Mouse (Mus musculus): ENCODE results near the gene Zfp39. TPM values are rescaled to one million over a fixed set of nuclear protein-coding genes. Genes with fewer than 3 reads are reported as not detected.
"Not testable (repeated sequence)": the region's sequence is repeated elsewhere in the genome, so short reads cannot be mapped to it uniquely, and the experiment has no call there.

Gene Zfp39
- polyA plus RNA-seq, 2 experiments = 6.4 to 7.7 TPM

DNA sequence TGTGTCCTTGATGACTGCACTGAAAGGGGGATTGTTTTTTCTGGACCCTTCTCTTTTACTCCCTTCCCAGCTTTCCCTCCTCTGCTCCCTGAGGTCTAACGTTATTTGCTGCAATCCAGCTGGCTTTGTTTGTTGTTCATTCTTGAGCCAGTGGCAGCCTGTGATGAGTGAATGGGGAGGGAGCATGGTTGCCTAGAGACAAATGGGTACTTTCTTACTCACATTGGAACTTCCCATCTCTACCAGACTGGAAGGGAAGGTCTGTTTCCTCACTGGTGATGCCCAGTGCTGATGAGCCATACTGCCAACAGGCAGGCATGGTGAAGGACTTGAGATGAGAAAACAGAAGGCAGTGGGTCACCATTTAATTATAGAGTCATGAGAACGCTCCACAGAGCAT is 54.3 kb downstream of the Zfp39 start:
- DNase-seq (ENCODE audit: low spot score) = no peak
- Histone ChIP-seq H3K36me3 (ENCODE audit: control insufficient read depth, insufficient read depth, low read length) (peaks cover 33% of the 10 kb centered on the region), H3K9ac (ENCODE audit: low read depth, low read length, severe bottlenecking) (no peak overlapping the region), H3K9me3 (ENCODE audit: control insufficient read depth, low read length) (no peaks in the 10 kb centered on the region), H3K4me2 (replicated peaks; ENCODE audit: low read depth, low read length, severe bottlenecking) (no peak overlapping the region), H3K4me1 (ENCODE audit: control insufficient read depth, insufficient read depth, low read length) (peaks cover 6% of the 10 kb centered on the region), H3K27me3 (ENCODE audit: control insufficient read depth, insufficient read depth, low read length) (no peaks in the 10 kb centered on the region), H3K4me3 (replicated peaks; ENCODE audit: low read length) (no peak overlapping the region), H3K27ac (replicated peaks; ENCODE audit: low read depth, low read length) (no peak overlapping the region)
- 69% methylated on average over 2 of the region's 2 CpGs for WGBS
- ATAC-seq (ENCODE audit: low FRiP score, low read depth) = no peak
- TF ChIP-seq POLR2A (IDR thresholded peaks at IDR 0.05; ENCODE audit: borderline replicate concordance, extremely low read depth, insufficient read depth, insufficient read length) = no peak

DNA sequence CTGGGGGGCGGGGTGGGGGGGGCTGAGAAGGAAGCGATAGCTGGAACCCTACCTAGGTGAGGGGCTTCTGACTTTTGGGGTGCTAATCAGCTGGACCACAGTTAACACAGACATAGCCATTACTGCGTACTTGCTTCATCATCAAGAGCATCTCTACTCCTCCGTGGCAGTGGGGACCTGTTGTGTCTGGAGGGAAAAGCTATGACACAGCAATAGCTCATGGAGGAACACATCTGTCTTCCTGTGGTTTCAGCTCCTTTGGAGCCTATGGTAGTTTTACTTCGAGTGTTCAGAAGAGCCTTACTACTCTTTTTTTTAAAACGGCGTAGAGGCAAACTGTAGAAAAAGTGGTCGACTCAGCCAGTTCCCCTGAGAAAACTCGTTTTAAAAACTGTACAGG is 56.4 kb downstream of the Zfp39 start:
- 56% methylated on average over 8 of the region's 9 CpGs for WGBS
- TF ChIP-seq POLR2A (IDR thresholded peaks at IDR 0.05; ENCODE audit: borderline replicate concordance, extremely low read depth, insufficient read depth, insufficient read length) = no peak

GRCm38 (mm10) chr11:58846919-58847461 is 57.0 kb downstream of the Zfp39 start, which contains the start of gene Gm12258:
Gene Gm12258 (plus strand): TSS chr11:58847158.
- TF ChIP-seq POLR2A (IDR thresholded peaks at IDR 0.05; ENCODE audit: borderline replicate concordance, extremely low read depth, insufficient read depth, insufficient read length) = no peak
- H3K36me3 ChIP-seq (ENCODE audit: control insufficient read depth, insufficient read depth, low read length) = peaks cover 20% of the 10 kb centered on the region
- H3K9me3 ChIP-seq (ENCODE audit: control insufficient read depth, low read length) = no peaks in the 10 kb centered on the region
- peak within 1 kb of the TSS; percentile 79 for H3K9ac ChIP-seq (ENCODE audit: low read depth, low read length, severe bottlenecking)
- peak within 1 kb of the TSS; percentile 70 for H3K4me3 ChIP-seq (replicated peaks; ENCODE audit: low read length)
- DNase-seq (ENCODE audit: low spot score) (peak; percentile 98), ATAC-seq (ENCODE audit: low FRiP score, low read depth) (peak; percentile 100)
- WGBS = under 1% methylated on average over 24 of the region's 24 CpGs
- H3K27ac ChIP-seq (replicated peaks; ENCODE audit: low read depth, low read length) = peak within 1 kb of the TSS; percentile 40; the same call in 1 of the 2 replicates
- peaks cover 6% of the 10 kb centered on the region for H3K4me1 ChIP-seq (ENCODE audit: control insufficient read depth, insufficient read depth, low read length)
- H3K4me2 ChIP-seq (replicated peaks; ENCODE audit: low read depth, low read length, severe bottlenecking) = peak within 1 kb of the TSS; percentile 80
- no peaks in the 10 kb centered on the region for H3K27me3 ChIP-seq (ENCODE audit: control insufficient read depth, insufficient read depth, low read length)

More for the DNA sequence above, 56.4 kb downstream of the Zfp39 start:
- Histone ChIP-seq H3K27me3 (ENCODE audit: control insufficient read depth, insufficient read depth, low read length) (no peaks in the 10 kb centered on the region), H3K4me1 (ENCODE audit: control insufficient read depth, insufficient read depth, low read length) (peaks cover 6% of the 10 kb centered on the region), H3K9ac (ENCODE audit: low read depth, low read length, severe bottlenecking) (peak overlapping the region; percentile 79), H3K9me3 (ENCODE audit: control insufficient read depth, low read length) (no peaks in the 10 kb centered on the region), H3K36me3 (ENCODE audit: control insufficient read depth, insufficient read depth, low read length) (peaks cover 20% of the 10 kb centered on the region), H3K27ac (replicated peaks; ENCODE audit: low read depth, low read length) (no peak overlapping the region), H3K4me2 (replicated peaks; ENCODE audit: low read depth, low read length, severe bottlenecking) (peak overlapping the region; percentile 80), H3K4me3 (replicated peaks; ENCODE audit: low read length) (peak overlapping the region; percentile 70)
- DNase-seq (ENCODE audit: low spot score) (no peak), ATAC-seq (ENCODE audit: low FRiP score, low read depth) (no peak)

- not testable (repeated sequence) for H3K36me3 ChIP-seq (ENCODE audit: control insufficient read depth, insufficient read depth, low read length); H3K9me3 ChIP-seq (ENCODE audit: control insufficient read depth, low read length); H3K27me3 ChIP-seq (ENCODE audit: control insufficient read depth, insufficient read depth, low read length); DNase-seq (ENCODE audit: low spot score); H3K4me3 ChIP-seq (replicated peaks; ENCODE audit: low read length); ATAC-seq (ENCODE audit: low FRiP score, low read depth); H3K4me1 ChIP-seq (ENCODE audit: control insufficient read depth, insufficient read depth, low read length); H3K9ac ChIP-seq (ENCODE audit: low read depth, low read length, severe bottlenecking); H3K27ac ChIP-seq (replicated peaks; ENCODE audit: low read depth, low read length); H3K4me2 ChIP-seq (replicated peaks; ENCODE audit: low read depth, low read length, severe bottlenecking)
Measured at GRCm38 (mm10) chr11:58838951-58839350, 65.1 kb downstream of the Zfp39 start, which contains the start of gene Olfr311. Gene Olfr311 (plus strand): TSS chr11:58839251.

Other genes with a start within 250 kb of the Zfp39 start
- not detected in 2 replicates for gene Olfr322, start 245.4 kb downstream of the Zfp39 start, polyA plus RNA-seq (2012; rRNA removed)
- gene Olfr322, start 245.4 kb downstream of the Zfp39 start, polyA plus RNA-seq (2014; fragmentation: Nextera tagmentation; extraction: Ambion mirVana) = not detected in 2 replicates
- not detected in 2 replicates for gene Olfr320, start 223.1 kb downstream of the Zfp39 start, polyA plus RNA-seq (2012; rRNA removed)
- gene Olfr320, start 223.1 kb downstream of the Zfp39 start, polyA plus RNA-seq (2014; fragmentation: Nextera tagmentation; extraction: Ambion mirVana) = not detected in 2 replicates
- not detected in 2 replicates for gene Olfr319, start 205.1 kb downstream of the Zfp39 start, polyA plus RNA-seq (2012; rRNA removed)
- not detected in 2 replicates for gene Olfr319, start 205.1 kb downstream of the Zfp39 start, polyA plus RNA-seq (2014; fragmentation: Nextera tagmentation; extraction: Ambion mirVana)
- gene Olfr318, start 180.2 kb downstream of the Zfp39 start, polyA plus RNA-seq (2012; rRNA removed) = not detected in 2 replicates
- gene Olfr318, start 180.2 kb downstream of the Zfp39 start, polyA plus RNA-seq (2014; fragmentation: Nextera tagmentation; extraction: Ambion mirVana) = not detected in 2 replicates
- not detected in 2 replicates for gene Olfr317, start 165.0 kb downstream of the Zfp39 start, polyA plus RNA-seq (2012; rRNA removed)
- gene Olfr317, start 165.0 kb downstream of the Zfp39 start, polyA plus RNA-seq (2014; fragmentation: Nextera tagmentation; extraction: Ambion mirVana) = not detected in 2 replicates
- gene Olfr316, start 151.5 kb downstream of the Zfp39 start, polyA plus RNA-seq (2012; rRNA removed) = not detected in 2 replicates
- not detected in 2 replicates for gene Olfr316, start 151.5 kb downstream of the Zfp39 start, polyA plus RNA-seq (2014; fragmentation: Nextera tagmentation; extraction: Ambion mirVana)
- not detected in 2 replicates for gene Olfr315, start 131.0 kb downstream of the Zfp39 start, polyA plus RNA-seq (2012; rRNA removed)
- gene Olfr315, start 131.0 kb downstream of the Zfp39 start, polyA plus RNA-seq (2014; fragmentation: Nextera tagmentation; extraction: Ambion mirVana) = not detected in 2 replicates
- not detected in 2 replicates for gene Olfr314, start 121.3 kb downstream of the Zfp39 start, polyA plus RNA-seq (2012; rRNA removed)
- not detected in 2 replicates for gene Olfr314, start 121.3 kb downstream of the Zfp39 start, polyA plus RNA-seq (2014; fragmentation: Nextera tagmentation; extraction: Ambion mirVana)
- gene Fam183b, start 102.3 kb downstream of the Zfp39 start, polyA plus RNA-seq (2012; rRNA removed) = not detected in 2 replicates
- gene Fam183b, start 102.3 kb downstream of the Zfp39 start, polyA plus RNA-seq (2014; fragmentation: Nextera tagmentation; extraction: Ambion mirVana) = not detected in 2 replicates
- not detected in 2 replicates for gene Olfr313, start 89.2 kb downstream of the Zfp39 start, polyA plus RNA-seq (2012; rRNA removed)
- not detected in 2 replicates for gene Olfr313, start 89.2 kb downstream of the Zfp39 start, polyA plus RNA-seq (2014; fragmentation: Nextera tagmentation; extraction: Ambion mirVana)
- not detected in 2 replicates for gene Olfr312, start 75.0 kb downstream of the Zfp39 start, polyA plus RNA-seq (2012; rRNA removed)
- not detected in 2 replicates for gene Olfr312, start 75.0 kb downstream of the Zfp39 start, polyA plus RNA-seq (2014; fragmentation: Nextera tagmentation; extraction: Ambion mirVana)
- not detected in 2 replicates for gene Olfr311, start 65.0 kb downstream of the Zfp39 start, polyA plus RNA-seq (2012; rRNA removed)
- gene Olfr311, start 65.0 kb downstream of the Zfp39 start, polyA plus RNA-seq (2014; fragmentation: Nextera tagmentation; extraction: Ambion mirVana) = not detected in 2 replicates
- gene Gm12258, start 57.1 kb downstream of the Zfp39 start, polyA plus RNA-seq (2012; rRNA removed) = 12.5 and 16.2 TPM in 2 replicates
- gene Gm12258, start 57.1 kb downstream of the Zfp39 start, polyA plus RNA-seq (2014; fragmentation: Nextera tagmentation; extraction: Ambion mirVana) = 10.7 and 10.9 TPM in 2 replicates
- 5.5 and 5.7 TPM in 2 replicates for gene 2810021J22Rik, start 37.0 kb downstream of the Zfp39 start, polyA plus RNA-seq (2012; rRNA removed)
- gene 2810021J22Rik, start 37.0 kb downstream of the Zfp39 start, polyA plus RNA-seq (2014; fragmentation: Nextera tagmentation; extraction: Ambion mirVana) = 7.8 and 9.2 TPM in 2 replicates
- 0.04 and 0.05 TPM in 2 replicates for gene Btnl10, start 13.7 kb upstream of the Zfp39 start, polyA plus RNA-seq (2012; rRNA removed)
- gene Btnl10, start 13.7 kb upstream of the Zfp39 start, polyA plus RNA-seq (2014; fragmentation: Nextera tagmentation; extraction: Ambion mirVana) = not detected in 2 replicates
- 248 and 327 TPM in 2 replicates for gene Rnf187, start 34.7 kb upstream of the Zfp39 start, polyA plus RNA-seq (2012; rRNA removed)
- gene Rnf187, start 34.7 kb upstream of the Zfp39 start, polyA plus RNA-seq (2014; fragmentation: Nextera tagmentation; extraction: Ambion mirVana) = 284 and 312 TPM in 2 replicates
- 81.5 and 90.3 TPM in 2 replicates for gene Hist3h2ba, start 44.7 kb upstream of the Zfp39 start, polyA plus RNA-seq (2012; rRNA removed)
- gene Hist3h2ba, start 44.7 kb upstream of the Zfp39 start, polyA plus RNA-seq (2014; fragmentation: Nextera tagmentation; extraction: Ambion mirVana) = 14.6 and 19.3 TPM in 2 replicates
- gene Hist3h2a, start 50.5 kb upstream of the Zfp39 start, polyA plus RNA-seq (2012; rRNA removed) = 28.2 and 33.2 TPM in 2 replicates
- gene Hist3h2a, start 50.5 kb upstream of the Zfp39 start, polyA plus RNA-seq (2014; fragmentation: Nextera tagmentation; extraction: Ambion mirVana) = 25.4 and 26.0 TPM in 2 replicates
- 0.87 and 1.3 TPM in 2 replicates for gene Trim17, start 50.5 kb upstream of the Zfp39 start, polyA plus RNA-seq (2012; rRNA removed)
- 1.2 and 1.3 TPM in 2 replicates for gene Trim17, start 50.5 kb upstream of the Zfp39 start, polyA plus RNA-seq (2014; fragmentation: Nextera tagmentation; extraction: Ambion mirVana)
- gene Trim11, start 73.9 kb upstream of the Zfp39 start, polyA plus RNA-seq (2012; rRNA removed) = 29.7 and 34.2 TPM in 2 replicates
- 21.4 and 21.5 TPM in 2 replicates for gene Trim11, start 73.9 kb upstream of the Zfp39 start, polyA plus RNA-seq (2014; fragmentation: Nextera tagmentation; extraction: Ambion mirVana)
- 11.0 and 11.5 TPM in 2 replicates for gene Obscn, start 232.2 kb upstream of the Zfp39 start, polyA plus RNA-seq (2012; rRNA removed)
- gene Obscn, start 232.2 kb upstream of the Zfp39 start, polyA plus RNA-seq (2014; fragmentation: Nextera tagmentation; extraction: Ambion mirVana) = 3.2 and 5.4 TPM in 2 replicates

Data from limb, embryonic 14.5 days (tissue).